Mouse (Mus musculus) gastrocnemius, adult 8-10 months (tissue): Measurements from ENCODE around the gene Gpr19. TPM values are rescaled to one million over a fixed set of nuclear protein-coding genes. Genes with fewer than 3 reads are reported as not detected.

ENCODE experiments used
- DNase-seq, 2 experiments: peaks; one replicate each; pipeline ENCODE4 v3.0.0; 2022; ENCODE audit warnings: low spot score in 2 of 2
- total RNA-seq, 4 experiments: library from RNA; stranded (reverse); gene quantifications; 2 replicates each; pipeline ENCODE4 v1.2.4; 2022

Gene Gpr19
- total RNA-seq: 1 to 10 TPM; 3.6 to 5.4 (median 4.7) TPM

- peak; percentile 80 to 86 for DNase-seq
Measured at GRCm38 (mm10) chr6:134898095-134898965, at the start of gene Gpr19. TSS of gene Gpr19 (minus strand) at chr6:134898578.

GRCm38 (mm10) chr6:134947311-134948087 is 49.1 kb upstream of the Gpr19 start:
- peak; percentile 64 to 69 for DNase-seq

GRCm38 (mm10) chr6:134946858-134947257 is 48.5 kb upstream of the Gpr19 start:
- DNase-seq: no peak

- no peak for DNase-seq
Measured at GRCm38 (mm10) chr6:134946054-134946453, 47.7 kb upstream of the Gpr19 start.

GRCm38 (mm10) chr6:134943759-134944407 is 45.5 kb upstream of the Gpr19 start:
- no peak for DNase-seq

- no peak for DNase-seq
Measured at GRCm38 (mm10) chr6:134939781-134940180, 41.4 kb upstream of the Gpr19 start.

- DNase-seq: no peak
Measured at GRCm38 (mm10) chr6:134934305-134934704, 35.9 kb upstream of the Gpr19 start.

- DNase-seq: no peak
Measured at GRCm38 (mm10) chr6:134933207-134933558, 34.8 kb upstream of the Gpr19 start.

- no peak for DNase-seq
Measured at GRCm38 (mm10) chr6:134932486-134933206, 34.3 kb upstream of the Gpr19 start.

- no peak for DNase-seq
Measured at GRCm38 (mm10) chr6:134931146-134931545, 32.8 kb upstream of the Gpr19 start.

GRCm38 (mm10) chr6:134930383-134930782 is 32.0 kb upstream of the Gpr19 start:
- no peak for DNase-seq

GRCm38 (mm10) chr6:134929926-134930325 is 31.5 kb upstream of the Gpr19 start:
- no peak for DNase-seq

GRCm38 (mm10) chr6:134928889-134929310 is 30.5 kb upstream of the Gpr19 start:
- DNase-seq: no peak

GRCm38 (mm10) chr6:134928096-134928888 is 29.9 kb upstream of the Gpr19 start:
- peak; percentile 47 to 72 for DNase-seq

GRCm38 (mm10) chr6:134927595-134928095 is 29.3 kb upstream of the Gpr19 start:
- no peak for DNase-seq

GRCm38 (mm10) chr6:134926803-134927594 is 28.6 kb upstream of the Gpr19 start:
- DNase-seq: no peak

GRCm38 (mm10) chr6:134926338-134926705 is 27.9 kb upstream of the Gpr19 start:
- DNase-seq: no peak

GRCm38 (mm10) chr6:134925673-134926337 is 27.4 kb upstream of the Gpr19 start:
- DNase-seq: no peak

GRCm38 (mm10) chr6:134924262-134924661 is 25.9 kb upstream of the Gpr19 start:
- DNase-seq: no peak
